Mouse (Mus musculus) ES-Bruce4 (cell line): Measurements from ENCODE around the gene Hfe. TPM values are rescaled to one million over a fixed set of nuclear protein-coding genes. Genes with fewer than 3 reads are reported as not detected.
"Not testable (repeated sequence)": the region's sequence is repeated elsewhere in the genome, so short reads cannot be mapped to it uniquely, and the experiment has no call there.

Experiments used
- H3K27ac ChIP-seq: 2 replicates; pipeline ENCODE4 v1.5.1; 2012; ENCODE audit warnings: low read length, inconsistent platforms; ENCODE audit not compliant: insufficient read depth
- H3K27me3 ChIP-seq: 2 replicates; pipeline ENCODE4 v1.6.1; 2012; ENCODE audit warnings: mild to moderate bottlenecking, low read length, inconsistent platforms; ENCODE audit not compliant: control insufficient read depth, poor library complexity, insufficient read depth, severe bottlenecking
- H3K36me3 ChIP-seq: 2 replicates; pipeline ENCODE4 v1.6.1; 2012; ENCODE audit warnings: inconsistent platforms, mild to moderate bottlenecking, low read length, moderate library complexity; ENCODE audit not compliant: control insufficient read depth, poor library complexity, insufficient read depth, severe bottlenecking
- H3K4me1 ChIP-seq: one replicate; pipeline ENCODE4 v1.8.1; 2011; ENCODE audit warnings: low read length; ENCODE audit not compliant: control insufficient read depth, insufficient read depth
- H3K4me3 ChIP-seq: 2 replicates; pipeline ENCODE4 v1.5.1; 2011; ENCODE audit warnings: low read depth, mild to moderate bottlenecking, low read length
- H3K9ac ChIP-seq: 2 replicates; pipeline ENCODE4 v1.6.1; 2012; ENCODE audit warnings: low read depth, mild to moderate bottlenecking, inconsistent platforms; ENCODE audit not compliant: poor library complexity, severe bottlenecking
- H3K9me3 ChIP-seq: replicated peaks from 2 replicates; pipeline ENCODE4 v1.6.1; 2012; ENCODE audit warnings: mild to moderate bottlenecking, low read length, inconsistent platforms; ENCODE audit not compliant: control insufficient read depth, poor library complexity, insufficient read depth, severe bottlenecking
- CTCF ChIP-seq: IDR thresholded peaks from one replicate; pipeline ENCODE4 v1.8.1; 2011; ENCODE audit warnings: low read depth, low read length
- EP300 ChIP-seq: IDR thresholded peaks from 2 replicates; pipeline ENCODE4 v1.6.1; 2011; ENCODE audit warnings: low read depth, low read length; ENCODE audit not compliant: insufficient read depth
- POLR2A ChIP-seq: IDR thresholded peaks from one replicate; pipeline ENCODE4 v1.8.1; 2011; ENCODE audit warnings: low read length; ENCODE audit not compliant: insufficient read depth
- polyA plus RNA-seq: library from polyadenylated mRNA; stranded (reverse); fragments of >200 nt; gene quantifications from 2 replicates; pipeline ENCODE4 v1.2.4, GENCODE M21; 2011; ENCODE audit warnings: low read depth; ENCODE audit not compliant: missing spikeins, insufficient read depth, insufficient read length

The Hfe gene
- polyA plus RNA-seq, 1 experiment: not detected

- no peak overlapping the region for H3K4me3 ChIP-seq
- no peaks in the 10 kb centered on the region for H3K9me3 ChIP-seq
- no peak overlapping the region for H3K9ac ChIP-seq
- H3K27ac ChIP-seq: no peak overlapping the region
- H3K36me3 ChIP-seq: no peaks in the 10 kb centered on the region
- no peak for TF ChIP-seq CTCF
- TF ChIP-seq EP300: no peak
- TF ChIP-seq POLR2A: no peak
- no peaks in the 10 kb centered on the region for H3K27me3 ChIP-seq
- no peaks in the 10 kb centered on the region for H3K4me1 ChIP-seq
These were observed 44.3 kb upstream of the Hfe start for GRCm38 (mm10) chr13:23755000-23755399.

- H3K4me1 ChIP-seq: peaks cover under 1% of the 10 kb centered on the region
- H3K27me3 ChIP-seq: no peaks in the 10 kb centered on the region
- no peaks in the 10 kb centered on the region for H3K9me3 ChIP-seq
- no peak overlapping the region; the same call in 1 of the 2 replicates for H3K27ac ChIP-seq
- H3K36me3 ChIP-seq: no peaks in the 10 kb centered on the region
- no peak overlapping the region for H3K4me3 ChIP-seq
- TF ChIP-seq EP300 (no peak), CTCF (no peak), POLR2A (no peak)
- H3K9ac ChIP-seq: peak overlapping the region; percentile 96
These were observed 42.8 kb upstream of the Hfe start for GRCm38 (mm10) chr13:23753314-23754078.

GRCm38 (mm10) chr13:23752742-23753172, 42.1 kb upstream of the Hfe start:
- peak overlapping the region; percentile 85 for H3K27ac ChIP-seq
- H3K9ac ChIP-seq: peak overlapping the region; percentile 96
- H3K4me3 ChIP-seq: peak overlapping the region; percentile 81
- H3K4me1 ChIP-seq: peaks cover 2% of the 10 kb centered on the region
- no peaks in the 10 kb centered on the region for H3K27me3 ChIP-seq
- TF ChIP-seq EP300 (no peak), CTCF (no peak), POLR2A (no peak)
- no peaks in the 10 kb centered on the region for H3K9me3 ChIP-seq
- no peaks in the 10 kb centered on the region for H3K36me3 ChIP-seq

GRCm38 (mm10) chr13:23752067-23752741, 41.5 kb upstream of the Hfe start, which contains the start of gene Hist1h3b:
Hist1h3b (plus strand) TSS chr13:23752267.
- H3K4me1 ChIP-seq, H3K27me3 ChIP-seq, H3K9me3 ChIP-seq, H3K36me3 ChIP-seq: not testable (repeated sequence)
- Histone ChIP-seq H3K9ac (peak within 1 kb of the TSS; percentile 96), H3K4me3 (peak within 1 kb of the TSS; percentile 81), H3K27ac (peak within 1 kb of the TSS; percentile 95)
- peak; percentile 85 for TF ChIP-seq POLR2A

- TF ChIP-seq EP300 (no peak), CTCF (no peak), POLR2A (no peak)
- Histone ChIP-seq H3K9me3 (no peaks in the 10 kb centered on the region), H3K27ac (peak overlapping the region; percentile 95), H3K27me3 (no peaks in the 10 kb centered on the region), H3K36me3 (no peaks in the 10 kb centered on the region), H3K4me3 (peak overlapping the region; percentile 68), H3K4me1 (peaks cover 2% of the 10 kb centered on the region), H3K9ac (peak overlapping the region; percentile 91)
These were observed 40.9 kb upstream of the Hfe start for GRCm38 (mm10) chr13:23751478-23751956.

- Histone ChIP-seq H3K9ac (peak within 1 kb of the TSS; percentile 91), H3K27ac (peak within 1 kb of the TSS; percentile 95), H3K4me3 (peak within 1 kb of the TSS; percentile 68)
- H3K9me3 ChIP-seq, H3K36me3 ChIP-seq, H3K4me1 ChIP-seq, H3K27me3 ChIP-seq: not testable (repeated sequence)
- TF ChIP-seq EP300 (0 out of 2 replicates have a peak, but pooled peaks have one; percentile 31), POLR2A (peak; percentile 80)
These were observed 40.3 kb upstream of the Hfe start, which contains the start of gene Hist1h2ab for GRCm38 (mm10) chr13:23750839-23751477. Hist1h2ab (plus strand) TSS chr13:23751126.
